Mouse (Mus musculus): ENCODE measurements at regions not wholly inside any gene's neighbourhood (a gene's known extent, or its start where the extent isn't known, plus 50 kb on each side); places are given as distances from the start of the nearest gene placed in this dataset.
"Not testable (repeated sequence)": the region's sequence is repeated elsewhere in the genome, so short reads cannot be mapped to it uniquely, and the experiment has no call there.

DNA sequence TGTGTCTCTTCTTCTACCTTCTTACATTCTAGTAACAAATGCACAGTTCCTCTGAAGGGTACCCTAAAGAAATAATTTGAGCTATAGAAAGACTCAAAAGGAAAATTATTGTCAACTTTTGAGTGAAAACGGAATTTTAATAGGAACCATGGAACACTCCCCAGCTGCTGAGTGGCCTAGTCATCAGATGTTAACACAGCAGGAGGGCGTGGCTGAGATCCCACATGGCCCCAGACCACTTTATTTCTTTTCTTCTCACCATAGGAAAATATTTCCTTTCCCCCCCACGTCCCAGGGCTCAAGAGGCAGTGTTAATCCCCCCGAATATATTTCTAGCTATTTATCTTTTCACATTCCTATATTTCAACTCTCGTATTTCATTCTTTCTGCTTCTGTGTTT is 1977.6 kb downstream of the 9330182O14Rik start:
- Histone ChIP-seq H3K4me3 (ENCODE audit: insufficient read depth, low read depth, low read length) (no peak overlapping the region), H3K27ac (ENCODE audit: insufficient read depth, low read depth, low read length) (no peak overlapping the region), H3K4me1 (ENCODE audit: control insufficient read depth, insufficient read depth, low read length) (no peaks in the 10 kb centered on the region)
- TF ChIP-seq POLR2A (IDR thresholded peaks at IDR 0.05; ENCODE audit: insufficient read depth, low read depth, low read length) (no peak), CTCF (IDR thresholded peaks at IDR 0.05; ENCODE audit: insufficient read depth, low read depth, low read length) (no peak)
- WGBS, result 67% methylated on average over 5 of the region's 5 CpGs

DNA sequence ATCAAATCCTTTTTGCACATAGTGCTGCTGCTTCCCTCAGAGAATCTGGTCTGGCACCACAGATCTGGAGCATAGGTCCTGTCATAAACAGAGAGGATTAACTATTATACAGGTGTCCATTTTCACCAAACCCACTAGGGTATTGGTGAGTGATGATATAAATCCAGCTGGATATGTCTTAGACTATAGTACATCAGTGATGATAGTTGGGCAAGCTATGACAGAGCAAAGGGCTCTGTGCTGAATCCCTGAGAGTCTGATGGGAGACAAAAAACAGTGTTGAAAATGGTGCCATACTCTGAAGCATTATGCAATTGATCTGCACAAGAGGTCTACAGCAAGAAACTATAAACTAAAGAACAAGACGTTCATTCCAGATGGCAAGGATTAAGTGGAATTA is 1993.3 kb downstream of the 9330182O14Rik start:
- no peak overlapping the region for H3K27ac ChIP-seq (ENCODE audit: insufficient read depth, low read depth, low read length)
- no peak for TF ChIP-seq POLR2A (IDR thresholded peaks at IDR 0.05; ENCODE audit: insufficient read depth, low read depth, low read length)
- TF ChIP-seq CTCF (IDR thresholded peaks at IDR 0.05; ENCODE audit: insufficient read depth, low read depth, low read length), result no peak
- 88% methylated on average over 1 of the region's 1 CpGs for WGBS

GRCm38 (mm10) chr15:42128976-42129375 is 1994.8 kb downstream of the 9330182O14Rik start:
- H3K4me3 ChIP-seq (ENCODE audit: insufficient read depth, low read depth, low read length), result no peak overlapping the region
- no peak for TF ChIP-seq POLR2A (IDR thresholded peaks at IDR 0.05; ENCODE audit: insufficient read depth, low read depth, low read length)
- no peak for TF ChIP-seq CTCF (IDR thresholded peaks at IDR 0.05; ENCODE audit: insufficient read depth, low read depth, low read length)
- H3K4me1 ChIP-seq (ENCODE audit: control insufficient read depth, insufficient read depth, low read length), result no peaks in the 10 kb centered on the region
- 96% methylated on average over 3 of the region's 3 CpGs for WGBS
- no peak overlapping the region for H3K27ac ChIP-seq (ENCODE audit: insufficient read depth, low read depth, low read length)

More for the DNA sequence above, 1993.3 kb downstream of the 9330182O14Rik start:
- Histone ChIP-seq H3K4me3 (ENCODE audit: insufficient read depth, low read depth, low read length) (no peak overlapping the region), H3K4me1 (ENCODE audit: control insufficient read depth, insufficient read depth, low read length) (no peaks in the 10 kb centered on the region)

DNA sequence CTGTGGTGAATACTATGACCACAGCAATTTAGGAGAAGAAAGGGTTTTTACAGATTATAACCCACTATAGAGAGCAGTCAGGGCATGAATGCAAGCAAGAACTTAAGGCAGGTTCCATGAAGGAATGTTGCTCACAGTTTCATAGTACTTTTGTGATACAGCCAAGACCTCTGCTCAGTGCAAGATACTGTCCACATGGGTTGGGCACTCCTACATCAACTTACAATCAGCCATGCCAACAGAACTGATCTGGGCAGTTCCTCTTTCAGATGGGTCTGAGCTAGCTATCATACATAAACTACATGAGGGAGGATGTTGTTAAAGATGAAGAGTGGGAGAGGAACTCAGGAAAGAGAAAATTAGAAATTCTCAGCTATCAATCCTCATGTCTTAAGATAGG is 2032.4 kb downstream of the 9330182O14Rik start:
- Histone ChIP-seq H3K27ac (ENCODE audit: insufficient read depth, low read depth, low read length) (no peak overlapping the region), H3K4me3 (ENCODE audit: insufficient read depth, low read depth, low read length) (no peak overlapping the region), H3K4me1 (ENCODE audit: control insufficient read depth, insufficient read depth, low read length) (no peaks in the 10 kb centered on the region)
- no peak for TF ChIP-seq POLR2A (IDR thresholded peaks at IDR 0.05; ENCODE audit: insufficient read depth, low read depth, low read length)
- TF ChIP-seq CTCF (IDR thresholded peaks at IDR 0.05; ENCODE audit: insufficient read depth, low read depth, low read length), result no peak

DNA sequence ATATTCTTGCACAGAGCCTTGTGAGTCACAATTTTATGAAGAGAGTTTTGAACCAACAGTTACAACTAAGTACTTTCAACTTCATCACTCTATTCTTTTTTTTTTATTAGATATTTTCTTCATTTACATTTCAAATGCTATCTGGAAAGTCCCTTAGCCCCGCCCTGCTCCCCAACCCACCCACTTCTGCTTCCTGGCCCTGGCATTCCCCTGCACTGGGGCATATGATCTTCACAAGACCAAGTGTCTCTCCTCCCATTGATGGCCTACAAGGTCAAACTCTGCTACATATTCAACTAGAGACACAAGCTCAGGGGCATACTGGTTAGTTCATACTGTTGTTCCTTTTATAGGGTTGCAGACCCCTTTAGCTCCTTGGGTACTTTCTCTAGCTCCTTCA is 2043.6 kb downstream of the 9330182O14Rik start:
- H3K4me1 ChIP-seq (ENCODE audit: control insufficient read depth, insufficient read depth, low read length); H3K4me3 ChIP-seq (ENCODE audit: insufficient read depth, low read depth, low read length); H3K27ac ChIP-seq (ENCODE audit: insufficient read depth, low read depth, low read length): not testable (repeated sequence)
- WGBS, result 85% methylated on average over 1 of the region's 1 CpGs

- no peak for TF ChIP-seq CTCF (IDR thresholded peaks at IDR 0.05; ENCODE audit: insufficient read depth, low read depth, low read length)
- TF ChIP-seq POLR2A (IDR thresholded peaks at IDR 0.05; ENCODE audit: insufficient read depth, low read depth, low read length), result no peak
- H3K4me1 ChIP-seq (ENCODE audit: control insufficient read depth, insufficient read depth, low read length), result no peaks in the 10 kb centered on the region
- H3K27ac ChIP-seq (ENCODE audit: insufficient read depth, low read depth, low read length), result no peak overlapping the region
- no peak overlapping the region for H3K4me3 ChIP-seq (ENCODE audit: insufficient read depth, low read depth, low read length)
- 30% methylated on average over 5 of the region's 5 CpGs for WGBS
Observed at GRCm38 (mm10) chr15:42207187-42207846, 2073.2 kb downstream of the 9330182O14Rik start.

GRCm38 (mm10) chr15:42219496-42219895 is 2085.3 kb downstream of the 9330182O14Rik start:
- Histone ChIP-seq H3K4me3 (ENCODE audit: insufficient read depth, low read depth, low read length) (no peak overlapping the region), H3K27ac (ENCODE audit: insufficient read depth, low read depth, low read length) (no peak overlapping the region), H3K4me1 (ENCODE audit: control insufficient read depth, insufficient read depth, low read length) (no peaks in the 10 kb centered on the region)
- WGBS, result 94% methylated on average over 11 of the region's 11 CpGs
- TF ChIP-seq CTCF (IDR thresholded peaks at IDR 0.05; ENCODE audit: insufficient read depth, low read depth, low read length) (no peak), POLR2A (IDR thresholded peaks at IDR 0.05; ENCODE audit: insufficient read depth, low read depth, low read length) (no peak)

DNA sequence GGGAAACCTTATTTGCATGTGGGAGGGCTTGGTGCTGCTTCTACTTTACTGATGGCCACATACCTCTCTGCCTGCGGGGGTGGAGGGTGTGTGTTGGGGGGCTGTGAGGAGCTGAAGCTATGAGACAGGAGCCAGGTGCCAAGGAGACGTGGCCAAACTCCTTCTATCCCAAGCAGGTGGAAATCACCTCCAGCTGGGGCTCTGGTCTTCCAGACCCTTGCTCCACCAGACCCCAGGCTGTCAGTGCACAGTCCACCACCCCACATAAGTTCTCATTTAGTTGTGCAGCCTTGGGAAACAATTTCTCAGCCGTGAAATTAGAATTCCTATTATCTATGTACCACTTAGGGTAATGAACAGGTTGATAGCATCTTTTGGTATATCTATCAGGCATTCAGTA is 2085.8 kb downstream of the 9330182O14Rik start:
- no peak overlapping the region for H3K27ac ChIP-seq (ENCODE audit: insufficient read depth, low read depth, low read length)
- no peaks in the 10 kb centered on the region for H3K4me1 ChIP-seq (ENCODE audit: control insufficient read depth, insufficient read depth, low read length)
- 82% methylated on average over 3 of the region's 3 CpGs for WGBS
- H3K4me3 ChIP-seq (ENCODE audit: insufficient read depth, low read depth, low read length), result no peak overlapping the region
- TF ChIP-seq CTCF (IDR thresholded peaks at IDR 0.05; ENCODE audit: insufficient read depth, low read depth, low read length), result no peak
- TF ChIP-seq POLR2A (IDR thresholded peaks at IDR 0.05; ENCODE audit: insufficient read depth, low read depth, low read length), result no peak

DNA sequence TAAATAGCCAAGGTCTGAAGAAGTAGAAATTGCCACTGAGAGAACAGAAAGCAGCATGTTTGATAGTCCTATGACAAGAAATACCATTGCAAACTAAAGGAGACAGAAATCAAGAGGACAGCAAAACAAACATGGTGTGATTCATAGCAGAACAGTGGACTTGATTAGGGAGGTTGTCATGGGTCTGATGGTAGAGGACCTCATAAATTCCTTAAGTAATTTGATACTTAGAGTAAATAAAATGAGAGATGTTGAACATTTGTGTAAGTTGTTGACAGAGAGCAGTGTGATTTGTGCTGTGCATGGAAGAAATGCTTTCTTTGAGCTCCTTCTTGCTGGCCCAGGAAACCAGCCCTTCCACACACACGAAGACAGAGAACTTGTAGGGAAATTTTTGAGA is 2090.8 kb downstream of the 9330182O14Rik start:
- no peaks in the 10 kb centered on the region for H3K4me1 ChIP-seq (ENCODE audit: control insufficient read depth, insufficient read depth, low read length)
- 63% methylated on average over 1 of the region's 1 CpGs for WGBS
- TF ChIP-seq POLR2A (IDR thresholded peaks at IDR 0.05; ENCODE audit: insufficient read depth, low read depth, low read length), result no peak
- no peak for TF ChIP-seq CTCF (IDR thresholded peaks at IDR 0.05; ENCODE audit: insufficient read depth, low read depth, low read length)
- no peak overlapping the region for H3K27ac ChIP-seq (ENCODE audit: insufficient read depth, low read depth, low read length)
- H3K4me3 ChIP-seq (ENCODE audit: insufficient read depth, low read depth, low read length), result no peak overlapping the region

DNA sequence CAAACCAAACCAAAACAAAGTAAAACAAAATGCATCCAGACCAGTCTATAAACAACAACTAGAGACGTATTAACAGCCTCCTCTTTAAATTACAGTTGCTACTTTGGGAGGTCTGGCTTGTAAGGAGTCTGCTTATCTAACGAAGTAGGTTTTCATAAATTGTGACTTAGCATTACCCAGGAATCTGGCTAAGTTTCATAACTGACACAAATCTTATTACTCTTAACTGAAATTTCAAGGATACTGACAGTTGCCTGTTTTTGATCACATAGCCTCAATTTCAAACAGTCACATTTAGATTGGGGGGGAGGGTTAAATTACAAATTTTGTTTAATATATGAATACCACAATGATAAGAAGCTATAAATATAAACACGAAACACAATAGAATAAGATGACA is 2097.5 kb downstream of the 9330182O14Rik start:
- TF ChIP-seq POLR2A (IDR thresholded peaks at IDR 0.05; ENCODE audit: insufficient read depth, low read depth, low read length), result no peak
- TF ChIP-seq CTCF (IDR thresholded peaks at IDR 0.05; ENCODE audit: insufficient read depth, low read depth, low read length), result no peak
- Histone ChIP-seq H3K27ac (ENCODE audit: insufficient read depth, low read depth, low read length) (no peak overlapping the region), H3K4me1 (ENCODE audit: control insufficient read depth, insufficient read depth, low read length) (no peaks in the 10 kb centered on the region), H3K4me3 (ENCODE audit: insufficient read depth, low read depth, low read length) (no peak overlapping the region)
- WGBS, result 90% methylated on average over 3 of the region's 3 CpGs
